Mouse (Mus musculus): ENCODE measurements around the gene Stxbp6. TPM values are rescaled to one million over a fixed set of nuclear protein-coding genes. Genes with fewer than 3 reads are reported as not detected.
A peak's percentile ranks its signal among the peaks of the same experiment; 100 is the strongest.

The Stxbp6 gene
- polyA plus RNA-seq, 1 experiment from 2014 or later, result 9.9 TPM

- H3K9me3 ChIP-seq (replicated peaks; ENCODE audit: control insufficient read depth, low read length), result no peaks in the 10 kb centered on the region
- WGBS (ENCODE audit: insufficient replicate concordance), result 70% methylated on average over 2 of the region's 2 CpGs
Measured at GRCm38 (mm10) chr12:44872697-44873096, 201.8 kb downstream of the Stxbp6 start.

GRCm38 (mm10) chr12:44865442-44865841 is 209.1 kb downstream of the Stxbp6 start:
- Histone ChIP-seq H3K9me3 (replicated peaks; ENCODE audit: control insufficient read depth, low read length) (no peaks in the 10 kb centered on the region), H3K36me3 (ENCODE audit: control insufficient read depth, insufficient read depth, low read length) (no peaks in the 10 kb centered on the region), H3K4me1 (ENCODE audit: control insufficient read depth, insufficient read depth, low read length) (no peaks in the 10 kb centered on the region), H3K27ac (ENCODE audit: low read depth, low read length) (no peak overlapping the region), H3K4me2 (no peak overlapping the region), H3K4me3 (ENCODE audit: low read depth, low read length) (no peak overlapping the region), H3K27me3 (ENCODE audit: control insufficient read depth, insufficient read depth, low read length) (no peaks in the 10 kb centered on the region), H3K9ac (ENCODE audit: low read depth, low read length) (no peak overlapping the region)
- 73% methylated on average over 3 of the region's 3 CpGs for WGBS (ENCODE audit: insufficient replicate concordance)
- ATAC-seq (replicated peaks; ENCODE audit: insufficient number of reproducible peaks, low FRiP score, low TSS enrichment), result no peak

More at GRCm38 (mm10) chr12:44872697-44873096, 201.8 kb downstream of the Stxbp6 start:
- Histone ChIP-seq H3K27me3 (ENCODE audit: control insufficient read depth, insufficient read depth, low read length) (no peaks in the 10 kb centered on the region), H3K36me3 (ENCODE audit: control insufficient read depth, insufficient read depth, low read length) (no peaks in the 10 kb centered on the region), H3K9ac (ENCODE audit: low read depth, low read length) (no peak overlapping the region), H3K27ac (ENCODE audit: low read depth, low read length) (no peak overlapping the region), H3K4me1 (ENCODE audit: control insufficient read depth, insufficient read depth, low read length) (no peaks in the 10 kb centered on the region), H3K4me3 (ENCODE audit: low read depth, low read length) (no peak overlapping the region), H3K4me2 (no peak overlapping the region)
- ATAC-seq (replicated peaks; ENCODE audit: insufficient number of reproducible peaks, low FRiP score, low TSS enrichment), result no peak

- Histone ChIP-seq H3K27ac (ENCODE audit: low read depth, low read length) (no peak overlapping the region), H3K9ac (ENCODE audit: low read depth, low read length) (no peak overlapping the region), H3K27me3 (ENCODE audit: control insufficient read depth, insufficient read depth, low read length) (no peaks in the 10 kb centered on the region), H3K36me3 (ENCODE audit: control insufficient read depth, insufficient read depth, low read length) (no peaks in the 10 kb centered on the region), H3K9me3 (replicated peaks; ENCODE audit: control insufficient read depth, low read length) (no peaks in the 10 kb centered on the region), H3K4me2 (no peak overlapping the region), H3K4me1 (ENCODE audit: control insufficient read depth, insufficient read depth, low read length) (peaks cover 10% of the 10 kb centered on the region; the same call in 1 of the 2 replicates), H3K4me3 (ENCODE audit: low read depth, low read length) (no peak overlapping the region)
- WGBS (ENCODE audit: insufficient replicate concordance), result 62% methylated on average over 5 of the region's 5 CpGs
- ATAC-seq (replicated peaks; ENCODE audit: insufficient number of reproducible peaks, low FRiP score, low TSS enrichment), result no peak
Measured at GRCm38 (mm10) chr12:44859454-44859853, 215.1 kb downstream of the Stxbp6 start.

- Histone ChIP-seq H3K36me3 (ENCODE audit: control insufficient read depth, insufficient read depth, low read length) (no peaks in the 10 kb centered on the region), H3K27ac (ENCODE audit: low read depth, low read length) (no peak overlapping the region), H3K27me3 (ENCODE audit: control insufficient read depth, insufficient read depth, low read length) (no peaks in the 10 kb centered on the region), H3K9ac (ENCODE audit: low read depth, low read length) (no peak overlapping the region), H3K4me2 (no peak overlapping the region), H3K9me3 (replicated peaks; ENCODE audit: control insufficient read depth, low read length) (no peaks in the 10 kb centered on the region), H3K4me3 (ENCODE audit: low read depth, low read length) (no peak overlapping the region), H3K4me1 (ENCODE audit: control insufficient read depth, insufficient read depth, low read length) (peaks cover 10% of the 10 kb centered on the region; the same call in 1 of the 2 replicates)
- 35% methylated on average over 4 of the region's 4 CpGs for WGBS (ENCODE audit: insufficient replicate concordance)
- peak; percentile 77 for ATAC-seq (replicated peaks; ENCODE audit: insufficient number of reproducible peaks, low FRiP score, low TSS enrichment)
Measured at GRCm38 (mm10) chr12:44858110-44858885, 216.2 kb downstream of the Stxbp6 start.

- H3K4me2 ChIP-seq, result no peak overlapping the region
- 84% methylated on average over 1 of the region's 1 CpGs for WGBS (ENCODE audit: insufficient replicate concordance)
- no peak overlapping the region for H3K4me3 ChIP-seq (ENCODE audit: low read depth, low read length)
- H3K4me1 ChIP-seq (ENCODE audit: control insufficient read depth, insufficient read depth, low read length), result no peaks in the 10 kb centered on the region
- H3K9ac ChIP-seq (ENCODE audit: low read depth, low read length), result no peak overlapping the region
- H3K9me3 ChIP-seq (replicated peaks; ENCODE audit: control insufficient read depth, low read length), result no peaks in the 10 kb centered on the region
- H3K36me3 ChIP-seq (ENCODE audit: control insufficient read depth, insufficient read depth, low read length), result no peaks in the 10 kb centered on the region
- H3K27me3 ChIP-seq (ENCODE audit: control insufficient read depth, insufficient read depth, low read length), result no peaks in the 10 kb centered on the region
- ATAC-seq (replicated peaks; ENCODE audit: insufficient number of reproducible peaks, low FRiP score, low TSS enrichment), result no peak
- H3K27ac ChIP-seq (ENCODE audit: low read depth, low read length), result no peak overlapping the region
Measured at GRCm38 (mm10) chr12:44852024-44852423, 222.5 kb downstream of the Stxbp6 start.

GRCm38 (mm10) chr12:44850516-44850915 is 224.0 kb downstream of the Stxbp6 start:
- Histone ChIP-seq H3K9me3 (replicated peaks; ENCODE audit: control insufficient read depth, low read length) (no peaks in the 10 kb centered on the region), H3K36me3 (ENCODE audit: control insufficient read depth, insufficient read depth, low read length) (no peaks in the 10 kb centered on the region), H3K4me2 (no peak overlapping the region), H3K27me3 (ENCODE audit: control insufficient read depth, insufficient read depth, low read length) (no peaks in the 10 kb centered on the region), H3K4me1 (ENCODE audit: control insufficient read depth, insufficient read depth, low read length) (no peaks in the 10 kb centered on the region), H3K27ac (ENCODE audit: low read depth, low read length) (no peak overlapping the region), H3K4me3 (ENCODE audit: low read depth, low read length) (no peak overlapping the region), H3K9ac (ENCODE audit: low read depth, low read length) (no peak overlapping the region)
- WGBS (ENCODE audit: insufficient replicate concordance), result 80% methylated on average over 1 of the region's 1 CpGs
- no peak for ATAC-seq (replicated peaks; ENCODE audit: insufficient number of reproducible peaks, low FRiP score, low TSS enrichment)

GRCm38 (mm10) chr12:44848483-44849221 is 225.9 kb downstream of the Stxbp6 start:
- H3K4me3 ChIP-seq (ENCODE audit: low read depth, low read length), result no peak overlapping the region
- no peak overlapping the region for H3K27ac ChIP-seq (ENCODE audit: low read depth, low read length)
- no peak overlapping the region for H3K4me2 ChIP-seq
- no peaks in the 10 kb centered on the region for H3K4me1 ChIP-seq (ENCODE audit: control insufficient read depth, insufficient read depth, low read length)
- no peaks in the 10 kb centered on the region for H3K36me3 ChIP-seq (ENCODE audit: control insufficient read depth, insufficient read depth, low read length)
- WGBS (ENCODE audit: insufficient replicate concordance), result 42% methylated on average over 3 of the region's 3 CpGs
- ATAC-seq (replicated peaks; ENCODE audit: insufficient number of reproducible peaks, low FRiP score, low TSS enrichment), result no peak
- H3K9ac ChIP-seq (ENCODE audit: low read depth, low read length), result no peak overlapping the region
- no peaks in the 10 kb centered on the region for H3K9me3 ChIP-seq (replicated peaks; ENCODE audit: control insufficient read depth, low read length)
- no peaks in the 10 kb centered on the region for H3K27me3 ChIP-seq (ENCODE audit: control insufficient read depth, insufficient read depth, low read length)

GRCm38 (mm10) chr12:44840585-44840984 is 233.9 kb downstream of the Stxbp6 start:
- 66% methylated on average over 2 of the region's 2 CpGs for WGBS (ENCODE audit: insufficient replicate concordance)
- ATAC-seq (replicated peaks; ENCODE audit: insufficient number of reproducible peaks, low FRiP score, low TSS enrichment), result no peak

More at GRCm38 (mm10) chr12:44840585-44840984, 233.9 kb downstream of the Stxbp6 start:
- no peaks in the 10 kb centered on the region for H3K4me1 ChIP-seq (ENCODE audit: control insufficient read depth, insufficient read depth, low read length)
- no peak overlapping the region for H3K4me2 ChIP-seq
- no peak overlapping the region for H3K9ac ChIP-seq (ENCODE audit: low read depth, low read length)
- H3K4me3 ChIP-seq (ENCODE audit: low read depth, low read length), result no peak overlapping the region
- no peaks in the 10 kb centered on the region for H3K9me3 ChIP-seq (replicated peaks; ENCODE audit: control insufficient read depth, low read length)
- no peaks in the 10 kb centered on the region for H3K36me3 ChIP-seq (ENCODE audit: control insufficient read depth, insufficient read depth, low read length)
- H3K27ac ChIP-seq (ENCODE audit: low read depth, low read length), result no peak overlapping the region
- H3K27me3 ChIP-seq (ENCODE audit: control insufficient read depth, insufficient read depth, low read length), result no peaks in the 10 kb centered on the region

Measured in heart, embryonic 11.5 days (tissue).